Mouse (Mus musculus) testis, postnatal 14 days (tissue): ENCODE results near the gene Hps6.
A peak's percentile ranks its signal among the peaks of the same experiment; 100 is the strongest.
"Not testable (repeated sequence)": the region's sequence is repeated elsewhere in the genome, so short reads cannot be mapped to it uniquely, and the experiment has no call there.

Experiments
- DNase-seq: peaks from one replicate; pipeline ENCODE4 v3.0.0; 2021; ENCODE audit warnings: low spot score

Gene Hps6

DNA sequence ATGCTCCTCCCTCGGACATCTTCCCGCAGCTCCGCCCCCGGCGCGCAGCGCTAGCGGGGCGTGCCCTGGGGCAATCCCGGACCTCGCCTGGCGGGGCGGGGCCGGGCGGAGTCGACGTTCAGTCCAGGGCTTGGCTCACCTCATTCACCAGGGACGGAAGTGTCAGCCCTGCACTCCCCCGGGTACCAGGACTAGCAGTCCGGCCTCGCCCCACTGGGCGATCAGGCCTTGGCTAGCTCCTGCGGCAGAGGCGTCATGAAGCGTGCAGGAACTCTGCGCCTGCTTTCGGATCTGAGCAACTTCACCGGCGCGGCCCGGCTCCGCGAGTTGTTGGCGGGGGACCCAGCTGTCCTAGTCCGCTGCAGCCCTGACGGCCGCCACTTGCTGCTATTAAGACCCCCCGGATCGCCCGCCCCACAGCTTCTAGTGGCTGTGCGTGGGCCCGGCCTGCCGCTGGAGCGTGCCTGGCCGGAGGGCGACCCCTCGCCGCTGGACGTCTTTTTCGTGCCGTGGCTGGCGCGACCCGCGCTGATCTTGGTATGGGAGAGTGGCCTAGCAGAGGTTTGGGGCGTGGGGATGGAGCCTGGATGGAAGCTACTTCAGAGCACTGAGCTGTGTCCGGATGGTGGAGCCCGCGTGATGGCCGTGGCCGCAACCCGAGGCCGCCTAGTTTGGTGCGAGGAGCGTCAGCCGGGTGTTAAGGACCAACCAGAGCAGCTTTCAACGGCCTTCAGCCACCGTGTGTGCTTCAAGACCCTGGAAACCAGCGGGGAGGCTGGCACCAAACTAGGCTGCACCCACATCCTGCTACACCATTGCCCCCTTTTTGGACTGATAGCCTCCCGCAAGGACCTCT is at the start of gene Hps6:
TSS of gene Hps6 (plus strand) at position 138 of the 856 bp plus-strand sequence.
- peak; percentile 86 for DNase-seq

DNA sequence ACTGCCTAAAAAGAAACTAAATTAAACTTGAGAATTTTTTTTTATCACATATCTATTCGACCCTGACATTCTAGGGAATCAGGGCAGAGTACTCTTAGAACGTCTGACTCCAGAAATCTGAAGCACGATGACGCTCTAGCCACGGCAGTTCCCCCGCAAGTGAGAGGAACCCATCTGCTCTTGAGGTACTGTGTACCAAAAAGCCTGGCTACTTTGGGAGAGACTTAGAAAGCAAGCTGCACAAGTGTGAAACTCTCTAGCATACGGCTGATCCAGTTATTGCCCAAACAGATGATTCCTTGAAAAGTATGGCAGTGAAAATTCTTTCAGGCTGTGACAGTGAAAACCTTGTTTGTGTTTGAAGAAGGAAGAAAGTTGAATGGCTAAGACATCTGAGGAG is 46.6 kb upstream of the Hps6 start:
- DNase-seq = no peak

DNA sequence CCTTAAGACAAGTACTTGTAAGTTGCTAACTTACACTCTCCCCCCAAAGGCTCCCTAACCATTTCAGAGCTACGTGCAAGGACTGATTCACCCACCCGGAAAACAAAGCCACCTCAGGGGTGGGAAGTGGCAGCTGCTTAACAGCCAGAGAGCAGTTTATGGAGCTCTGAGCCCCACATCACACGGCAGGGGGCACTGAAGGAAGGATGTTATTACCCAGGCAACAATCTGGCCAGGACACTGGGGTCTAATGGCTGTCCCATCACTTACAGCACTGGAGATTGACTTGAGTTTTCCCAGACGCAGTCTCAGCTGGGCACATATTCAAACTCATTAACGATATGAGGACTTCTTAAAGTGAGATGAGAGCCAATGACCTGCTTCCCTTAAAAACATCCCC is 42.5 kb upstream of the Hps6 start:
- DNase-seq = no peak

DNA sequence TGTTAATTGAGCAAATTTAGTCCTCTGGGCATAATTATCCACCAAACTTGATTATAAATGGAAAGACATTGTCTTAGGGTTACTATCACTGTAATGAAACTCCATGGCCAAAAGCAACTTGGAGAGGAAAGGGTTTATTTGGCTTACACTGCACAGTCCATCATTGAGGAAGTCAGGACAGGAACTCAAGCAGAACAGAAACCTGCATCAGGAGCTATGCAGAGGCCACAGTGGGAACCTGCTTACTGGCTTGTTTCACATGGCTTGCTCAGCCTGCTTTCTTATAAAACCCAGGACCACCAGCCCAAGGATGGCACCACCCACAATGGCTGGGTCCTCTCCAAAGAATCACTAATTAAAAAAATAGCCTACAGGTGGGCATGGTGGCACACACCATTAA is 18.9 kb upstream of the Hps6 start:
- no peak for DNase-seq

DNA sequence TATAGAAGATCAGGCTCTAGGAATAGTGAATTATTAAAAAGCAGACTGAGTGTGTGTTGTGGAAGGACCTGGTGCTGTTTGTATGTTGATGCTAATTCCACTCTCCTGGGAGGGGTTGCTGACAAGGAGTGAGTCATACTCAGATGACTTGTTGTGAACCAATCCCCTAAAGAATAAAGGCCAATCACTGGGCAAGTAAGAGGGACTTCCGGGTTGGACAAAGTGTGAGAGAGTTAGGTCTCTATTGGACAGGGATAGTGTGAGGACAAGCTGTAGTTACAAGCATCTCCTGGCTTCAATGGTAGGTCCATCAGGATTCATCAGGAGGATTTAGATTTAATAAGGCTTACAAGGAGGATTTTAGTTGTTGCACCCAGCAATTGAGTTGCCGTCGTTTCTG is 15.1 kb upstream of the Hps6 start:
- DNase-seq = no peak

DNA sequence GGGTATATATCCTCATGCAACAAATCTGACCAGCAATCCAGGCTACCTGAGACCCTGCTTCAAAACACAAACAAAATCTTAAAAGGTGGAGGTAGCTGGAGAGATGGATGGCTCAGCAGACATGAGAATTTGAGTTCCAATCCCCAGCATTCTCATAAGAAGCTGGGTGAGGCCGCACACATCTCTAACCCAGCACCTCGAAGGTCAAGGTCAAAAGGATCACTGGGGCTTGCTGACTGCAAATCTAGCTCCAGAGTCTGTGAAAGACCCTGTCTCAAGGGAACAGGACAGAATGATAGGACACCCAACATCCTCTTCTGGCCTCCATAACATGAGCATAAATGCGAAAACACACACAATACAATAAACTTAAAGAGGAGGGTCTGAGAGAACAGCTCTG is 12.1 kb upstream of the Hps6 start:
- DNase-seq = no peak

DNA sequence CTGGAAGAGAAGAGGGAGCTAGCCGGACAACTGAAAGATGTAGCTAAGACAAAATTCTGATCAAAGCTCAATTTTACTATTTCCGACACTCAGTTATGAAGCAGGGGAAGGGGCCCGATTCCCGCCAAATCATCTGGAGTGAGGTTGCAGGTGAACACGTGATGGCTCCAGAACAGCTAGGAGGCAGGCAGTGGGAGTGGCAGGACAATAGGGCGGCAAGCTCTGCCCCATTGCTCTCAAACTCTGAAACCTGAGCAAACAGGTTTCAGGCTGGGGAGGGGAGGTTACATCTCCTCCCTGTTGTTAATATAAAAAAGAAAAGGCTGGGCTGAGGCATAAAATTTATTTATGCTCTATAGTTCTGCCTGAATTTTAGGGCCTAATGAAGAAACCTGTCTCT is 9.9 kb upstream of the Hps6 start:
- not testable (repeated sequence) for DNase-seq

DNA sequence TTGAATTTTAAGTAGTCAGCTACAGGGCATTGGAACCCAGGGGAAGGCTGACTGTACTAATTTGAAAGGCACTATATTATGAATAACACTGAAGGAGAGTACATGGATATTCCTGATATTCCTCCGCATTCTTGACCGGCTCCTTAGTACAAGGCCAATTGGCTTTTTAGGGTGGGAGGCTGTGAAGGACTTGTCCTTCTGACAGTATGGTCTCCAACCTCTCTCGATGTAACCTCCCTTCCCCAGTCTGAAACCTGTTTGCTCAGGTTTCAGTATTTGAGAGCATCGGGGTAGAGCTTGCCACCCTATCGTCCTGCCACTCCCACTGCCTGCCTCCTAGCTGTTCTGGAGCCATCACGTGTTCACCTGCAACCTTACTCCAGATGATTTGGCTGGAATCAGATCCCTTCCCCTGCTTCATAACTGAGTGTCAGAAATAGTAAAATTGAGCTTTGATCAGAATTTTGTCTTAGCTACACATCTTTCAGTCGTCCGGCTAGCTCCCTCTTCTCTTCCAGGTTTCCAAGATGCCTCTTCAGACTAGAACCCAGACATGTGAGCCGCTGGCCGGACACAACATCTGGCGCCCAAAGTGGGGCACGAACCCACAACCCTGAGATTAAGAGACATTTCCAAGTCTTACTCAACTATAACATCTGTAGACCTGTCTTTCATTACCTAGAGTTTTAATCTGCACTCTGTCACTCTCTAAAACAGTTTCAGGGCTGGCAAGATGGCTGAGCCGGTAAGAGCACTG is 9.1 kb upstream of the Hps6 start:
- no peak for DNase-seq

DNA sequence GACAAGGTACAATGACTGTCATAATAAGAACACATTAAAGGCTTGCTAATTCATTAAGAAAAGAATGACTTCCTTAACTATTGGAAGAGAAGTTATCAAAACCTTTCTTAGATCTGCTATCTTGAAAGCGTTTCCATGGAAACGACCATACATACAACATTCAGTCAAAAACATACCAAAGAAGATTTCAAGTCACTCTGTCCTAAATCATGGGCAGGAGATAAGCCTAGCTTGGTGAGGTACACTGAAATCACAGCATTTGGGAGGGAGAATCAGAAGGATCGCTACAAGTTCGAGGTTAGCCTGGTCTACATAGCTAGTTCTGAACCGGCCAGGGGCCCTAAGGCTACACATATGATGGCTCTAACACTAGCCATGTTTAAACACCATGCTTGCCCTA is 5.9 kb upstream of the Hps6 start:
- no peak for DNase-seq

DNA sequence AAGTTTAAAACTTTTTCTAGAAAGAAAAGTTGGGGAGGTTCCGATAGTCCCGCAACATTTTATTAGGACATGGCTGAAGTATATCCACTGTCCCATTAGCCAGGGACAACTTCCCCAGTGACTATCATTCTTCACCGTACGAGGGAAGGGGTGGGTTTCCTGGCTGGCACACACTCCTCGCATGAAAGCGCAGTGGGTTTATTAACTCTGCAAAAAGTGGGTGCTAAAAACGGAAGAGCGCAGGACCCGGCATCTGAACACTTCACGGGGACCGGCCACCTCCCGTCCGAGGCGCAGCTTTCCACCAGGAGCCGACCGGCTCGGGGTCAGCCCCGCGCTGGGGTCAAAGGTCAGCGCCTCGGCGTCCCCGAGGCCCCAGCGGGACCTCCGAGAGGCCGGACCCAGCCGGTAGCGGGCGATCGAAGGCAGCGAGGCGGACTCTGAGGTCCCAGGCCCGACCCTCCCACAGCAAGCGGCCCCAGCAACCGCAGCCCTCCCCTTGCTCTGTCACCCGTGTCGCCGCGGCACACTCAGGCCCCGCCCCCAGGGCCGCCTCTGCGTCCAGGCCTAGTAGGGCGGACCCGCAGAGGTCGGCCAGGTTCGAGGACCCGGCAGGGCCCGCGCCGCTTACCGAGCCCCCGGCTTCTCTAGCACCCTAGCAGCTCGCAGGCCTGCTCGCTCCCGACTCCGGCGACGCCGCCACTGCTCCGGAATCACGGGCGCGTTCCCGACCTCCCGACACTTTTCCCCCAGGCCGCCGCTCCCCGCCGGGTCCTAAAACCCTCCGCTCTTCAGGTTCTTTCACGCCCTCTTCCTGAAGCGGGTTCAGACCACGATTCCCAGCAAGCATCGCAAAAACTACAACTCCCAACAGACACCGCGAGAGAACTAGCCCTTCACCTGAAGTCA is 5.3 kb upstream of the Hps6 start, which contains the start of gene Armh3:
TSS of gene Armh3 (minus strand) at position 704 of the 909 bp plus-strand sequence.
- DNase-seq = peak; percentile 93

DNA sequence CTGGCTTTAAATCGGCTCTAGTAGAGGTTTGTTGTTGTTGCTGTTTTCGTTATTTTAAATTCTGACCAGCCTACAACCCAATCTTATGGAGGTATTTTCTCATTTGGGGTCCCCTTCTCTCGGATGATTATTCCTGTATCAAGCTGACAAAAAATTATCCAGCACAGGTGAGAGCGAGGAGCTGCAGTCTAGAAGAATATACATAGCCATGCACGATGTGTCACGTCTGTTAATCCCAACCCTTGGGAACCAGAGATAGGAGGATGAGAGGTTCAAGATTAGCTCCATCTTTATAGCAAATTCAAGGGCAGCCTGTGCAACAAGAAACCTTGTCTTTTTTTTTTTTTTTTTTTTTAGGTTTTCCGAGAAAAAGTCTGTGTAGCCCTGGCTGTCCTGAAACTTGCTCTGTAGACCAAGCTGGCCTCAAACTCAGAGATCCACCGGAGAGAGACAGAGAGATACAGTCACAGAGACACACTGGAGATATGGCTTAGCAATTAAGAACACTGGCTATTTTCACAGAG is 4.6 kb upstream of the Hps6 start:
- DNase-seq = no peak

DNA sequence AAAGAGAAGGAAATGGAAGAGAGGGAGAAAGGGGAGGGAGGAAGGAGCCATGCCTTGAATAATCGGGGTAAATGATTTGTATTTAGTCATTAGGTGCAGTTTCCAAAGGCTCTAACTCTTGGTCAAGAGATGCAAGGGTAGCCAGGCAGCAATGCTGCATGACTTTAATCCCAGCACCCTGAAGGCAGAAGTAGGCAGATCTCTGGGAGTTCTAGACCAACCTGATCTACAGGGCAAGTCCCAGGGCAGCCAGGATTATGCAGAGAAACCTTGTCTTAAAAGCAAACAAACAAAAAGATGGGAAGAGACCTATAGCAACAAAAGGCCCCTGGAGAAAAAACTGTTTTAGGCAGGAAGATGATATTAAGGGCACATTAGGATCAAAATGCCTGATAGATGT is 3.9 kb upstream of the Hps6 start:
- no peak for DNase-seq

DNA sequence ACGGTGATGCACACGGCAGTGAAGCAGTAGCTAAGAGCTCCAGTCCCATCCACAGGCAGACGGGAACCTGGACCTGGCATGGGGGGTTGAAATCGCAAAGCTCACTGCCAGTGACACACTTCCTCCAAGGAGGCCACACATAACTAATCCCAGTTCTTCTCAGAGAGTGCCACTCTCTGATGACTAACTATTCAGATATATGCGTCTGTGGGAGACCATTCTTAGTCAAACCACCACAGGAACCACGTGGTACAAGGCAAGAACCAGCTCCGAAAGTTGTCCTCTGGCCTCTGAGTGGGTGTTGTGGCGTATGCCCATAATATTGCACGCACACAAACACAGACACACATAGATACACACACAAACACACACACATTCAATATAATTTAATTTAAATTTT is 1.0 kb upstream of the Hps6 start:
- DNase-seq = no peak

DNA sequence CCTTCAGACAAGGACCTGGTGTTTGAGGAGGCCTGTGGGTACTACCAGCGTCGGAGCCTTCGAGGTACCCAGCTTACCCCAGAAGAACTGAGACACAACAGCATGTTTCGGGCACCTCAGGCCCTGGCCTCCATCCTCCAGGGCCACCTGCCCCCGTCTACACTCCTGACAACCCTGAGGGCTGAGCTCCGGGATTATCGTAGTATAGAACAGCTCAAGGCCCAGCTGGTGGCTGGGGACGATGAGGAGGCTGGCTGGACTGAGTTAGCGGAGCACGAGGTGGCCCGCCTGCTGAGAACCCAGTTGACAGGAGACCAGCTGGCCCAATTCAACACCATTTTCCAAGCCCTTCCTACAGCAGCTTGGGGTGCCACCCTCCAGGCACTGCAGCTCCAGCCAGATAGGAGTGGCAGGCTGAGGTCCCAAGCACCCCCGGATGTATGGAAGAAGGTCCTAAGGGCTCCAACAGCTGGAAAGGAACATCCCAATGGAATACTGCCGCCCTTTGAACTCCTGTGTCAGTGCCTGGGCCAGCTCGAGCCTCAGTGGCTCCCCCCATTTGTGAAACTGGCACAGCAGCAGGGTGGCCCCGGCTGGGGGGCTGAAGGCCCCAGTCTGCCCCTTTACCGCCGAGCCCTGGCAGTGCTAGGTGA is 1.6 kb downstream of the Hps6 start:
- DNase-seq = no peak

DNA sequence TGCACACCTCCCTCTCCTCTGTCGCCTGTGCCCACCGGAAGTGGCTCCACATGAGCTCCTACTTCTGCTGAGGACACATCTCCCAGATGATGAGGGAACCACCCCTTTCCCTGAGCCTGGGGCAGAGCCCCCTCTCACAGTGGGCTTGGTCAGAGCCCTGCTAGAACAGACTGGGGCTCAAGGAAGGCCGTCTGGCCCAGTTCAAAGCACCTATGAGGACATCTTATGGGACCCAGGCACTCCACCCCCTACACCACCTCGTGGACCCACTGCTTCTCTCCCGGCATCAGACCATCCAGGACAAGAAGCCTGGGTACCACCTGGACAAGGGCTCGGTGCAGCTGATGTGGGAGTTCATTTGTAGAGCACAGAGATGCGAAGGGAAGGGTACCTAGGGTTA is 2.4 kb downstream of the Hps6 start:
- no peak for DNase-seq

DNA sequence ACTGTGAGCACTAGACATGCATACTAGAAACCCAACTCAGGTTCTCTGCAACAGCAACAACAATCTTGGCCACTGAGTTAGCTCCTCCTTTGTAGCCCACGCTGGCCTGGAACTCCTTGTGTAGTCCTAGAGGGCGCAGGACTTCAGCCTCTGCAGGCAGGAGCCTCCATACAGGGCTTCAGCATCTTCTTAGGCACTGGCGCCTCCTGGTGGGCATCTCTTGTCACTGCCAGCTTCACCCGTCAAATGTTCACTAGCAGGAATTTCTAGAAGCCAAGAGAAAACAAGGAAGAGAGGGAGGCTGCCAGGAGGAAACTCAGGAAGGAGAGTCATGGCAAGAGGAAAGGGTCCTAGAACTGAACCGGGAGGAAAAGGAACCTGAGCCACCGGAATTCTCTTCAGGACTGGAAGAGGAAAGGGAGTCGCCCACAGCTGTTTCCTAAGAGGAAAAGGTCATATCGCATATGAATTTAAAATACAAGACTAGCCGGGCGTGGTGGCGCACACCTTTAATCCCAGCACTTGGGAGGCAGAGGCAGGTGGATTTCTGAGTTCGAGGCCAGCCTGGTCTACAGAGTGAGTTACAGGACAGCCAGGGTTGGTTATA is 11.4 kb downstream of the Hps6 start:
- peak; percentile 81 for DNase-seq

DNA sequence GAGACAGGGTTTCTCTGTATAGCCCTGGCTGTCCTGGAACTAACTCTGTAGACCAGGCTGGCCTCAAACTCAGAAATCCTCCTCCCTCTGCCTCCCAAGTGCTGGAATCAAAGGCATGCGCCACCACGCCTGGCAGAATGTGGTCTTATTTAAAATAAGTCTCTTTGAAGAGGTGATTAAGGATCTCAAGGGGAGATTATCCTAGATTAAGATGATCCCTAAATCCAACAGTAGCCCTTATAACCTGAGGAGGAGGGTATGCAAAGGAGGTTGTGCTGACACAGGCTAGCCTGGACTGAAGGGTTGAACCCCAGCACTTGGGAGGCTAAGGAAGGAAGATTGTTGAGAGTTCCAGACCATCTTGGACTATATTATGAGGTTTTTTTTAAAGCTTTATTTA is 12.7 kb downstream of the Hps6 start:
- DNase-seq = no peak

DNA sequence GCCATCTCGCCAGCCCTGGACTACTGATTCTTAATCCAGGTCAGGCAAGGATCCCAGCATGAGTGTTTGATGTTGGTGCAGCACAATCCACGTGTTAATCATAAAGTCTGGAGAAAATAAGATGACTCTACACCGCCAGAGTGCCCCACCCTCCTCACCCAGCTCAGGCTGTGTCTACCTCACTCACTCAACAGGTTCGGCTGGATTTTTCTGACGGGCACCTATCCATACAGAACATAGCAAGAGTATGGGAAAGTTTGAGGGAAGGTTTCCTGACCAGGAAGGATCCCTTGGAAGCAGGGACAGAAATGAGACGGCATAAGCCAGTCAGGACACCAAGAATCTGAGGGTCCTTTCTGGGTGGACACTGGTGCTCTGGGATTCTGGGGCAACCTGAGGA is 21.7 kb downstream of the Hps6 start:
- DNase-seq = no peak

DNA sequence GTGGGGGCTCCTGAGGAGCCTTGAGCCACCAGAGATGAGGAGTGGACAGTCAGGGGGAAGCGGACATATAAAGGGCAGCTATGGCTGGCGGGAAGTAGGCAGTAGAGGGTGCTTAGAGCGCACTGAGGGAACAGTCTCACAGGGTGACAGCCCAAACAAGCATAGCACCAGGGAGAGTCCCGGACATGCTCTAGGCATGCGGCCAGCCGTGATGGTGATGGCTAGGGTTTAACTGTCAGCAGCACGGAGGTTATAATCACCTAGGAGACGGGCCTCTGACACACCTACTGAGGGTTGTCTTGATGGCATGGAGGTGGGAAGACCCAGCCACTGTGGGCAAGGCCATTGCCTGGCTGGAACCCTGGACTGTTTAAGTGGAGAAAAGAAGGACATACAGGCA is 23.3 kb downstream of the Hps6 start:
- DNase-seq = no peak

DNA sequence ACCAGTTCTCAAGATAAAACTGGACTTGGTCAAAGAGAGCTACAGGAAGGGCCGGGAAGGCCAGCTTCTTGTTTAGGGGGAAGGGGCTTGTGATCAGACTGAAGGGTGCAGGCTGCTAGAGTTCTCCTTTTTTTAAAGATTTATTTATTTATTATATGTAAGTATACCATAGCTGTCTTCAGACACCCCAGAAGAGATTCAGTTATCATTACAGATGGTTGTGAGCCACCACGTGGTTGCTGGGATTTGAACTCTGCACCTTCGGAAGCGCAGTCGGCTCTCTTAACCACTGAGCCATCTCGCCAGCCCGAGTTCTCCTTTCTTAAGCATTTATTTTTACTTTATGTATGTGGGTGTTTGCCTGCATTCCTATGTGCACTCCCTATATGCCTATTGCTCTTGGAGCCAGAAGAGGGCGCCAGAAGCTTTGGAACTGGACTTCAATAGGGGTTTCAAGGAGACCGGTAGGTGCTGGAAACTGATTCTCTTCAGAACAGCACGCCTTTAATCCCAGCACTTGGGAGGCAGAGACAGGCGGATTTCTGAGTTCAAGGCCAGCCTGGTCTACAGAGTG is 25.5 kb downstream of the Hps6 start:
- DNase-seq = no peak

DNA sequence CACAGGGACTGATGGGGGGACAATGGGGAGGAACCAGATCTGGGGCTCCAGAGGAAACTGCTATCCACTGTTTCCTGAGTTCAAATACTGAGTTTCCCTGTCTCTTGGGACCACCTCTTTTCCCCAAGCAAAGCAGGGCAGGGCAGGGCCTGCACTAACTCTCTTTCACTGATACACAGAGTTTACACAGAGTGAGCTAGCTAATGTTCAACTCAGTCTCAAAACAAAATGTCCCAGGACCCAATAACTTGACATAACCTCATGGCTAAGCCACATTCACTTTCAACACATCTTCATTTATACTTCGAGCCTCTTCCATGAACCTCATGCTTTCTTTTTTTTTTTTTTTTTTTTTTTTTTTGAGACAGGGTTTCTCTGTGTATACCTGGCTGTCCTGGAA is 26.3 kb downstream of the Hps6 start:
- no peak for DNase-seq
